Mouse (Mus musculus) embryonic facial prominence, embryonic 12.5 days (tissue): ENCODE results near the gene Flnb. TPM values are rescaled to one million over a fixed set of nuclear protein-coding genes. Genes with fewer than 3 reads are reported as not detected.

Experiments
- ATAC-seq: fragments of 200-750 bp; cut with Nextera tagmentation; 2 replicates; pipeline ENCODE4 v1.8.0; 2017; ENCODE audit not compliant: insufficient number of reproducible peaks, insufficient read depth, low FRiP score, low TSS enrichment
- H3K27ac ChIP-seq: fragments of 300-500 bp; sonication (generic); 2 replicates; pipeline ENCODE4 v1.5.1; 2016; ENCODE audit warnings: mild to moderate bottlenecking
- H3K27me3 ChIP-seq: fragments of 300-500 bp; sonication (generic); 2 replicates; pipeline ENCODE4 v1.6.1; 2016; ENCODE audit warnings: mild to moderate bottlenecking, moderate library complexity
- H3K36me3 ChIP-seq: fragments of 300-500 bp; sonication (generic); 2 replicates; pipeline ENCODE4 v1.6.1; 2016; ENCODE audit warnings: mild to moderate bottlenecking
- H3K4me1 ChIP-seq: fragments of 300-500 bp; sonication (generic); 2 replicates; pipeline ENCODE4 v1.6.1; 2016
- H3K4me2 ChIP-seq: fragments of 300-500 bp; sonication (generic); replicated peaks from 2 replicates; pipeline ENCODE4 v1.6.1; 2016; ENCODE audit warnings: mild to moderate bottlenecking, moderate library complexity
- H3K4me3 ChIP-seq: fragments of 300-500 bp; sonication (generic); 2 replicates; pipeline ENCODE4 v1.5.1; 2016; ENCODE audit warnings: mild to moderate bottlenecking
- H3K9ac ChIP-seq: fragments of 300-500 bp; sonication (generic); 2 replicates; pipeline ENCODE4 v1.6.1; 2016; ENCODE audit warnings: mild to moderate bottlenecking, moderate library complexity
- H3K9me3 ChIP-seq: fragments of 300-500 bp; sonication (generic); 2 replicates; pipeline ENCODE4 v1.6.1; 2016; ENCODE audit warnings: mild to moderate bottlenecking, moderate library complexity
- WGBS: fragments of 180-500 bp; shearing (Covaris S2); methylation state at CpG from one replicate; pipeline ENCODE4 v1.1.7; 2016; 5-methylcytosine and 5-hydroxymethylcytosine counted together
- polyA plus RNA-seq: library from polyadenylated mRNA; unstranded; fragments of >200 nt; fragmentation: Nextera tagmentation; extraction: Ambion mirVana; gene quantifications from 2 replicates; pipeline ENCODE4 v1.2.1, GENCODE M21; 2016

Flnb gene
- polyA plus RNA-seq, 1 experiment from 2014 or later: 32.9 TPM

GRCm38 (mm10) chr14:7989371-7989770 lies 171.6 kb downstream of the Flnb start:
- ATAC-seq: no peak
- Histone ChIP-seq H3K27me3 (no peaks in the 10 kb centered on the region), H3K9me3 (no peaks in the 10 kb centered on the region), H3K4me1 (no peaks in the 10 kb centered on the region), H3K4me3 (no peak overlapping the region), H3K4me2 (no peak overlapping the region), H3K36me3 (no peaks in the 10 kb centered on the region), H3K9ac (no peak overlapping the region), H3K27ac (no peak overlapping the region)
- WGBS: 58% methylated on average over 1 of the region's 1 CpGs

DNA sequence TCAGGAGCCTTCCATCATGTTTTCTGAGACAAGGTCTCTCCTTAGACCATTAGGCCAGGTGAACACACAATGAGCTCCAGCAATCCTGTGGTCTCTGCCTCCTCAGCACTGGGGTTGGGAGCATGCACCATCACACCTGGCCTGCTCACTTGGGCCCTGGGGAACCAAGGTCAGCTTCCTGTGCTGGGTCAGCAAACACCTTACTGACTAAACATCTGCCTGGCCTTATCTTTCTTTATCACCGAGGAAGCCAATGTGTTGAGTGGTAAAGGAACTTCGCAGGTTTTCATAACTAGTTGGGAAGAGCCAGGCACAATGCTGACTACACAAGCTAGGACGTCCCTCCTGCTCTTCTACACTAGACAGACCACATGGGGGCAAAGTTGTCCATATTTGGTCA lies 172.2 kb downstream of the Flnb start:
- Histone ChIP-seq H3K4me1 (no peaks in the 10 kb centered on the region), H3K9me3 (no peaks in the 10 kb centered on the region), H3K9ac (no peak overlapping the region), H3K27ac (no peak overlapping the region), H3K36me3 (no peaks in the 10 kb centered on the region), H3K4me2 (no peak overlapping the region), H3K27me3 (no peaks in the 10 kb centered on the region), H3K4me3 (no peak overlapping the region)
- no peak for ATAC-seq
- WGBS: 81% methylated on average over 3 of the region's 3 CpGs

DNA sequence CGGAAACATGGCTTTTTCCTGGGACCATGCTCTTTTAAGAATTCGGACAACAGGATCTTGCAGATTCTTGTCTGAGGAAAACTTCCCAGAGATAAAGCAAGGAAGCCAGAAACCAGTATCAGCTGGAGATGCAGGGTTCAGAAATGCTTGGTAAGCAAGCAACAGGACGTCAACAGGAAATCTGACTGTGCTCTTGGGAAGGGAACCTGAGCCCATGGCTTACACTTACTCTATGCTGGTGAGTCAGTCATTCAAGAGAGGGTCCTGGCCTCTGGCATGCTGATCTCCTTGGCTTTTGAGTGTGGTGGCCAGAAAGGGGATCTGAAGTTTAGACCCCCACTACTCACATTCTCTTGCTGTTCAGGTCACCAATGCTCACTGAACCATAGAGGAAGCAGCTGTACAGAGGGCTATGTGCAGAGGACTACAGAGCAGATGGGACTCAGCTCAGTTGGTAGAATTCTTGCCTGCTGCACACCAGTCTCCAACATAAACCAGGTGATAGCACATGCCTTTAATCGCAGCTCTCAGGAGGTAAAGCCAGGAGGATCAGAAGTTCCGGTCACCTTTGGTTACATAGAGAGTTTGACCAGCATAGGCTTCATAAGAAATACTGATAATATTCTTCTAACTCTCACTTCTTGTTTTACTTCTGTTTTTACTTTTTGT lies 173.5 kb downstream of the Flnb start:
- Histone ChIP-seq H3K4me1 (no peaks in the 10 kb centered on the region), H3K27ac (no peak overlapping the region), H3K36me3 (no peaks in the 10 kb centered on the region), H3K4me2 (no peak overlapping the region), H3K4me3 (no peak overlapping the region), H3K27me3 (no peaks in the 10 kb centered on the region), H3K9ac (no peak overlapping the region), H3K9me3 (no peaks in the 10 kb centered on the region)
- ATAC-seq: no peak
- WGBS: 77% methylated on average over 5 of the region's 5 CpGs

GRCm38 (mm10) chr14:7992158-7992557 lies 174.4 kb downstream of the Flnb start:
- no peak overlapping the region for H3K9ac ChIP-seq
- H3K9me3 ChIP-seq: no peaks in the 10 kb centered on the region
- WGBS: 68% methylated on average over 6 of the region's 6 CpGs
- ATAC-seq: no peak
- H3K27me3 ChIP-seq: no peaks in the 10 kb centered on the region
- no peaks in the 10 kb centered on the region for H3K36me3 ChIP-seq
- H3K4me1 ChIP-seq: no peaks in the 10 kb centered on the region
- no peak overlapping the region for H3K4me2 ChIP-seq
- no peak overlapping the region for H3K27ac ChIP-seq
- H3K4me3 ChIP-seq: no peak overlapping the region

- WGBS: 72% methylated on average over 8 of the region's 8 CpGs
- Histone ChIP-seq H3K27ac (no peak within 1 kb of the TSS), H3K27me3 (no peaks in the 10 kb centered on the region), H3K9ac (no peak within 1 kb of the TSS), H3K4me2 (no peak within 1 kb of the TSS), H3K4me3 (no peak within 1 kb of the TSS), H3K9me3 (no peaks in the 10 kb centered on the region), H3K4me1 (no peaks in the 10 kb centered on the region), H3K36me3 (no peaks in the 10 kb centered on the region)
- no peak for ATAC-seq
Measured at GRCm38 (mm10) chr14:7994271-7994767, 176.6 kb downstream of the Flnb start, which contains the start of gene Dnase1l3. TSS of gene Dnase1l3 (minus strand) at chr14:7994573.

DNA sequence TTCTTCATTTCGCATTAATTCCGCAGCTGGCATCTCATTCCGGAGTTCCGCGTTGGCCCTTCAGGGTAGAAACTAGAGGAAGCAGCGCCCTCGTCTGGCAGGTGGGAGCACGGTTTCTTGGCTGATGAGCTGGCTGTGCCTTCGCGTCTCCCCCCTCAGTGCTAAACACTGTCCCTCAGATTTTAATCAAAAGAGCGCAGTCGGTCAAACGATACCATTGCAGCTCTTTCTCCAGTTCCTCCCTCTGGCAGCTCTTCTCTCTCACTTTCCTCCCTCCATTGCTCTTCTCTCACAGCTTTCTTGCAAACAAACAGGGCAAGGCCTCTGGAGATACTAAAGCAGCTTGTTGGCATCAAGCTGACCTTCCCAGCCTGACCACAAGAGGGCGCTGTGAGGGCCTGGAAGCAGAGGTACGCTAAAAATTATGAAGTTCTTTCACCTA lies 179.5 kb downstream of the Flnb start:
- Histone ChIP-seq H3K9ac (no peak overlapping the region), H3K27ac (no peak overlapping the region), H3K4me3 (no peak overlapping the region), H3K4me1 (peaks cover 6% of the 10 kb centered on the region; the same call in 1 of the 2 replicates), H3K9me3 (no peaks in the 10 kb centered on the region), H3K36me3 (no peaks in the 10 kb centered on the region), H3K4me2 (peak overlapping the region; percentile 12; the same call in 1 of the 2 replicates), H3K27me3 (peaks cover 27% of the 10 kb centered on the region)
- no peak for ATAC-seq
- under 1% methylated on average over 15 of the region's 15 CpGs for WGBS

DNA sequence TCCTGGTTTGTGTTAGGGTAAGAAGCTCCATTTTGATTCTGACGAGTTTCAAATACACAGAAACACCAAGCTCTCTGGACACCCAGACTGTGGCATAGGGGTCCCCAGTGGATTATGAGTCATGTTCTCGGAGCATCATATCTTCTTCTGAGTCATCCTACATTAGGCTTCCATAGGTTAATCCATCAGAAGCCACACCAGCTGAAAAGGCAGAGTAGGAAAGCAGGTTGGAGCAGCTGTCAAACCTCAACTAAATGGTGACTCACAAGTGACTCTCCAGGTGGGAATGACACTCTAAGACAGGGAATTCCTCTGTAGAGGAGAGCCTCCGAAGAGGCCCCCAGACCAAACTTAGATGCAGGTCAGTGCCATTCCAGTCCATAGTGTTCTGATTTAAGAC lies 181.3 kb downstream of the Flnb start:
- WGBS: 72% methylated on average over 3 of the region's 3 CpGs
- peaks cover 30% of the 10 kb centered on the region for H3K27me3 ChIP-seq

DNA sequence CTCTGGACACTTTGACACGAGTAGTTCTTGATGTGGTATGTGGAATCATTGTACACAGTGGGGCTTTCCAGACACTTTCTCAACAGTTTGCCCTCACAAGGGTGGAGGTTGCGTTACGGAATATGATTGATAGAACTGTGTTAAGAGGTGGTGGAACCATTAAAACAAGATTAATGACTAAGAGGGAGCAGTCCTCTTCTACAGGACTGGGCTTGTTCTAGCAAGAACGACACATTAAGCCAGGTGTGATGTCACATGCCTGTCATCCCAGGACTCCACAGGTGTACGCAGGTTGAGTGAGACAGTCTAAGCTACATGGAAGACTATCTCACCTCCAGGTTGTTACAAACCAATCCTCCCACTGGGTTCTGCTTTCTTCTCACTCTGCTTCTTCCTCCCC lies 181.7 kb downstream of the Flnb start:
- no peak overlapping the region for H3K4me2 ChIP-seq
- H3K4me1 ChIP-seq: peaks cover 17% of the 10 kb centered on the region; the same call in 1 of the 2 replicates
- no peak overlapping the region for H3K9ac ChIP-seq
- peaks cover 30% of the 10 kb centered on the region for H3K27me3 ChIP-seq
- no peak overlapping the region for H3K27ac ChIP-seq
- H3K4me3 ChIP-seq: no peak overlapping the region
- H3K36me3 ChIP-seq: no peaks in the 10 kb centered on the region
- no peaks in the 10 kb centered on the region for H3K9me3 ChIP-seq
- ATAC-seq: no peak
- WGBS: 80% methylated on average over 5 of the region's 5 CpGs

More for the DNA sequence above, 181.3 kb downstream of the Flnb start:
- ATAC-seq: no peak
- no peak overlapping the region for H3K4me2 ChIP-seq
- no peak overlapping the region for H3K4me3 ChIP-seq
- H3K9ac ChIP-seq: no peak overlapping the region
- peaks cover 13% of the 10 kb centered on the region; the same call in 1 of the 2 replicates for H3K4me1 ChIP-seq
- H3K36me3 ChIP-seq: no peaks in the 10 kb centered on the region
- no peak overlapping the region for H3K27ac ChIP-seq
- no peaks in the 10 kb centered on the region for H3K9me3 ChIP-seq

- H3K27me3 ChIP-seq: peaks cover 30% of the 10 kb centered on the region
Measured at GRCm38 (mm10) chr14:8000247-8000646, 182.5 kb downstream of the Flnb start.

More at GRCm38 (mm10) chr14:8000247-8000646, 182.5 kb downstream of the Flnb start:
- no peaks in the 10 kb centered on the region for H3K9me3 ChIP-seq
- H3K9ac ChIP-seq: no peak overlapping the region
- no peak overlapping the region for H3K27ac ChIP-seq
- H3K4me2 ChIP-seq: no peak overlapping the region
- peaks cover 19% of the 10 kb centered on the region; the same call in 1 of the 2 replicates for H3K4me1 ChIP-seq
- no peak for ATAC-seq
- WGBS: 83% methylated on average over 5 of the region's 5 CpGs
- no peaks in the 10 kb centered on the region for H3K36me3 ChIP-seq
- H3K4me3 ChIP-seq: no peak overlapping the region

Other genes starting within 250 kb of the Flnb start
- 0.78 and 1.2 TPM in 2 replicates for gene Gm3558, start 249.4 kb upstream of the Flnb start, polyA plus RNA-seq
- gene Gm10338, start 222.4 kb upstream of the Flnb start, polyA plus RNA-seq: not detected in 2 replicates
- gene Gm10128, start 174.0 kb upstream of the Flnb start, polyA plus RNA-seq: not detected in 2 replicates
- not detected in 2 replicates for gene Gm26661, start 26.4 kb upstream of the Flnb start, polyA plus RNA-seq
- gene Gm45521, start 139.3 kb downstream of the Flnb start, polyA plus RNA-seq: not detected in 2 replicates
- gene Dnase1l3, start 176.6 kb downstream of the Flnb start, polyA plus RNA-seq: 0.09 TPM in 1 of 2 replicates, not detected in the other
- 21.4 and 22.0 TPM in 2 replicates for gene Abhd6, start 184.9 kb downstream of the Flnb start, polyA plus RNA-seq